Mouse (Mus musculus) kidney, embryonic 14.5 days (tissue): ENCODE measurements around the gene Ttc39b. TPM values are rescaled to one million over a fixed set of nuclear protein-coding genes. Genes with fewer than 3 reads are reported as not detected.
A peak's percentile ranks its signal among the peaks of the same experiment; 100 is the strongest.

Experiments used
- ATAC-seq: fragments of 200-750 bp; cut with Nextera tagmentation; 2 replicates; pipeline ENCODE4 v1.8.0; 2017; ENCODE audit warnings: moderate number of reproducible peaks, mild to moderate bottlenecking, moderate TSS enrichment, moderate library complexity; ENCODE audit not compliant: low FRiP score, low TSS enrichment
- H3K27ac ChIP-seq: fragments of 300-500 bp; sonication (generic); 2 replicates; pipeline ENCODE4 v1.5.1; 2014; ENCODE audit warnings: low read depth, mild to moderate bottlenecking, low read length, moderate library complexity, mixed read lengths
- H3K27me3 ChIP-seq: fragments of 300-500 bp; sonication (generic); 2 replicates; pipeline ENCODE4 v1.6.1; 2014; ENCODE audit warnings: mild to moderate bottlenecking, low read length; ENCODE audit not compliant: control insufficient read depth, insufficient read depth
- H3K36me3 ChIP-seq: fragments of 300-500 bp; sonication (generic); 2 replicates; pipeline ENCODE4 v1.6.1; 2014; ENCODE audit warnings: low read length, mixed read lengths; ENCODE audit not compliant: control insufficient read depth, insufficient read depth
- H3K4me1 ChIP-seq: fragments of 300-500 bp; sonication (generic); 2 replicates; pipeline ENCODE4 v1.6.1; 2014; ENCODE audit warnings: low read length, mixed read lengths; ENCODE audit not compliant: control insufficient read depth, insufficient read depth
- H3K4me2 ChIP-seq: fragments of 300-500 bp; sonication (generic); replicated peaks from 2 replicates; pipeline ENCODE4 v1.6.1; 2014; ENCODE audit warnings: low read depth, mild to moderate bottlenecking, low read length
- H3K4me3 ChIP-seq: fragments of 300-500 bp; sonication (generic); 2 replicates; pipeline ENCODE4 v1.5.1; 2014; ENCODE audit warnings: mild to moderate bottlenecking, low read length
- H3K9ac ChIP-seq: fragments of 300-500 bp; sonication (generic); 2 replicates; pipeline ENCODE4 v1.6.1; 2014; ENCODE audit warnings: low read depth, mild to moderate bottlenecking, low read length, moderate library complexity
- H3K9me3 ChIP-seq: fragments of 300-500 bp; sonication (generic); 2 replicates; pipeline ENCODE4 v1.6.1; 2016; ENCODE audit warnings: low read length; ENCODE audit not compliant: control insufficient read depth
- WGBS: fragments of 180-500 bp; shearing (Covaris S2); extraction: QIAGEN DNeasy Blood & Tissue Kit; methylation state at CpG from one replicate; pipeline ENCODE4 v1.1.7; 2014; 5-methylcytosine and 5-hydroxymethylcytosine counted together
- polyA plus RNA-seq: library from polyadenylated mRNA; unstranded; fragments of >200 nt; fragmentation: Nextera tagmentation; extraction: Ambion mirVana; gene quantifications from 2 replicates; pipeline ENCODE4 v1.2.1, GENCODE M21; 2014

The Ttc39b gene
- polyA plus RNA-seq = 2.2 and 2.3 TPM in 2 replicates

GRCm38 (mm10) chr4:83323910-83324684 is at the start of gene Ttc39b:
Gene Ttc39b, minus strand, starts transcription at chr4:83324255.
- Histone ChIP-seq H3K9me3 (no peaks in the 10 kb centered on the region), H3K27me3 (peaks cover 11% of the 10 kb centered on the region; the same call in 1 of the 2 replicates), H3K36me3 (no peaks in the 10 kb centered on the region), H3K4me3 (peak within 1 kb of the TSS; percentile 78), H3K27ac (no peak within 1 kb of the TSS), H3K4me1 (peaks cover 12% of the 10 kb centered on the region; the same call in 1 of the 2 replicates), H3K9ac (peak within 1 kb of the TSS; percentile 60), H3K4me2 (peak within 1 kb of the TSS; percentile 94)
- under 1% methylated on average over 58 of the region's 59 CpGs for WGBS
- ATAC-seq = peak; percentile 98

- 60% methylated on average over 4 of the region's 4 CpGs for WGBS
- ATAC-seq = no peak
- Histone ChIP-seq H3K27ac (no peak overlapping the region), H3K9me3 (no peaks in the 10 kb centered on the region), H3K4me3 (no peak overlapping the region), H3K36me3 (no peaks in the 10 kb centered on the region), H3K4me2 (no peak overlapping the region), H3K9ac (no peak overlapping the region), H3K4me1 (no peaks in the 10 kb centered on the region), H3K27me3 (no peaks in the 10 kb centered on the region)
Measured at GRCm38 (mm10) chr4:83373381-83373780, 49.3 kb upstream of the Ttc39b start.

DNA sequence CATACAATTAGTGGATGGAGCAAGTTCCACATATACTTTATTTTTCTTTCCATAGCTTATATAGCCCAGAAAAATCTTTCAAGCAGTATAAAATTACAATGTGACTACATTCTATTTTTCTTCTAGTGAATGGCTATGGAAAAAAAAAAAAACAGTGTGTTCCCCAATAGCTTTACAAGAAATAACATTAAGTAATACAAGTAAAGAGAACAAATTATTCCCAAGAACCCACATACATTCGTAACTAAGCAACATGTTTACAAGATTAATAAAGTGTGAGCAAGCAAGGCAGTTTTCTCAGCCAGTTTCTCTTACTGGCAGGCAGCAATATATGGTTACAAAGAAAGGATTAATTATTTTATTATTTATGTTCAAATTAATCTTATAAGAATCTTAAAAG is 33.7 kb upstream of the Ttc39b start:
- Histone ChIP-seq H3K36me3 (no peaks in the 10 kb centered on the region), H3K9me3 (peaks cover 3% of the 10 kb centered on the region; the same call in 1 of the 2 replicates), H3K4me3 (no peak overlapping the region), H3K4me2 (no peak overlapping the region), H3K9ac (no peak overlapping the region), H3K4me1 (no peaks in the 10 kb centered on the region), H3K27ac (no peak overlapping the region), H3K27me3 (no peaks in the 10 kb centered on the region)
- no peak for ATAC-seq
- 88% methylated on average over 1 of the region's 1 CpGs for WGBS

DNA sequence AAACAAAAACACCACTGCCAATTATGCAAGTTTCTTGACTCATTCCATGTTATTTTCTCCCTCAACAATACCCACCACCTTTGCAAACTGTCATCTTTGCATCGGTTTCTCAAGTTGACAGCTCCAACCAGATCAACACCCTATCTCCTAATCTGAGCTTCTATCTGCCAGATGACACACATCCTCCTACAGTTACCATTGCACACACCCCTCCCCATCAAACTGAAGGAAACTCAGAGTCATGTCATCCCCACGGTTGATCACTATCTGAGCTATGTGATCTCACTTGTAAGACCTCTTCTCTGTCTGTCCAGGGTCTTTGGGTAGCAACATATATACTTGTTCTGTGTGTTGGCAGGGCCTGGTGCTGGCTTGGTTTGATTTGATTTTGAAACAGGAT is 30.7 kb upstream of the Ttc39b start:
- no peak for ATAC-seq
- peaks cover 3% of the 10 kb centered on the region; the same call in 1 of the 2 replicates for H3K9me3 ChIP-seq

GRCm38 (mm10) chr4:83353949-83354348 is 29.9 kb upstream of the Ttc39b start:
- 83% methylated on average over 6 of the region's 6 CpGs for WGBS

More for the DNA sequence above, 30.7 kb upstream of the Ttc39b start:
- no peaks in the 10 kb centered on the region for H3K27me3 ChIP-seq
- H3K4me3 ChIP-seq = no peak overlapping the region
- no peaks in the 10 kb centered on the region for H3K36me3 ChIP-seq
- H3K9ac ChIP-seq = no peak overlapping the region
- H3K4me2 ChIP-seq = no peak overlapping the region
- WGBS = 89% methylated on average over 2 of the region's 2 CpGs
- H3K27ac ChIP-seq = no peak overlapping the region
- no peaks in the 10 kb centered on the region for H3K4me1 ChIP-seq

GRCm38 (mm10) chr4:83353276-83353675 is 29.2 kb upstream of the Ttc39b start:
- Histone ChIP-seq H3K4me3 (no peak overlapping the region), H3K27ac (no peak overlapping the region), H3K9ac (no peak overlapping the region), H3K9me3 (peaks cover 3% of the 10 kb centered on the region; the same call in 1 of the 2 replicates), H3K4me1 (no peaks in the 10 kb centered on the region), H3K4me2 (no peak overlapping the region), H3K36me3 (no peaks in the 10 kb centered on the region), H3K27me3 (no peaks in the 10 kb centered on the region)
- WGBS = 96% methylated on average over 12 of the region's 12 CpGs
- ATAC-seq = no peak

More at GRCm38 (mm10) chr4:83353949-83354348, 29.9 kb upstream of the Ttc39b start:
- Histone ChIP-seq H3K27me3 (no peaks in the 10 kb centered on the region), H3K27ac (no peak overlapping the region), H3K9ac (no peak overlapping the region), H3K9me3 (peaks cover 3% of the 10 kb centered on the region; the same call in 1 of the 2 replicates), H3K4me3 (no peak overlapping the region), H3K4me2 (no peak overlapping the region), H3K4me1 (no peaks in the 10 kb centered on the region), H3K36me3 (no peaks in the 10 kb centered on the region)
- no peak for ATAC-seq

DNA sequence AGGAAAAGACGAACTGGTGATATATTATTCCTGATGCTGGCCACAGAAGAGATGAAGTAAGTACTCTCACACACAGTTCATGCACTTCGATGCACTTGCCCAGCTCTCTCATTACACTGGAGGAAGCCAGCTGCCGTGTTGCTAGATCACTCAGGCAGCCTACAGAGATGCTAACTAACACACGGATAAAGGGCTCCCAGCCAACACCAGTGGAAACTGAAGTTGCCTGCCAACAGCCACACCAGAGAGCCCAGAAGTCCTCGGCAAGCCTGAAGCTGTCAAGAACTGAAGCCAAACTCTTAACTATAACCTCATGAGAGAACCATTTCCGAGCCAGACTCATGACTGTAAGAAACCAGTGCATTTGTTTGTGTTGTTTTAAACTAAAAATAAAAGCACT is 26.7 kb upstream of the Ttc39b start:
- Histone ChIP-seq H3K9me3 (no peaks in the 10 kb centered on the region), H3K9ac (no peak overlapping the region), H3K4me2 (no peak overlapping the region), H3K36me3 (no peaks in the 10 kb centered on the region), H3K4me3 (no peak overlapping the region), H3K27me3 (no peaks in the 10 kb centered on the region), H3K27ac (no peak overlapping the region), H3K4me1 (no peaks in the 10 kb centered on the region)
- WGBS = 67% methylated on average over 6 of the region's 6 CpGs
- no peak for ATAC-seq

- Histone ChIP-seq H3K4me3 (no peak overlapping the region), H3K4me1 (no peaks in the 10 kb centered on the region), H3K4me2 (no peak overlapping the region), H3K27me3 (no peaks in the 10 kb centered on the region), H3K9ac (no peak overlapping the region), H3K36me3 (no peaks in the 10 kb centered on the region), H3K9me3 (no peaks in the 10 kb centered on the region), H3K27ac (no peak overlapping the region)
- WGBS = 96% methylated on average over 1 of the region's 1 CpGs
- ATAC-seq = no peak
Measured at GRCm38 (mm10) chr4:83348970-83349369, 24.9 kb upstream of the Ttc39b start.

DNA sequence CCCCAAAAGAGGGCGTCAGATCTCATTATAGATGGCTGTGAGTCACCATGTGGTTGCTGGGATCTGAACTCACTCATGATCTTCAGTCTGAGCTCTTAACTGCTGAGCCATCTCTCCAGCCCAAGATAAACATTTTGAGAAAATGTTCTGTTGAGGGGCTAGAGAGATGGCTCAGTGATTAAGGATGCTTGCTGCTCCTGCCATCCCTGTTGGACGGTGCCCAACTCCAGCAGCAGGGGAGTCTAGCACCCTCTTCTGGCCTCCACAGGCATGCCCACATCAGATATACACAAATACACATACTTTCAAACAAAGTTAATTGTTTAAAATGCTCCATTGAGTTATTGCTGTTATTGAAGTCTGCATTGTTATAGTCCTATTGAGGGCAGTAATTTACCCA is 19.8 kb upstream of the Ttc39b start:
- 64% methylated on average over 2 of the region's 2 CpGs for WGBS
- Histone ChIP-seq H3K27me3 (no peaks in the 10 kb centered on the region), H3K4me1 (no peaks in the 10 kb centered on the region), H3K27ac (no peak overlapping the region), H3K9me3 (no peaks in the 10 kb centered on the region), H3K4me2 (no peak overlapping the region), H3K9ac (no peak overlapping the region), H3K36me3 (no peaks in the 10 kb centered on the region), H3K4me3 (no peak overlapping the region)
- no peak for ATAC-seq
